Mouse (Mus musculus) layer of hippocampus, postnatal 36 days (tissue): ENCODE results near the gene Gm16867. TPM values are rescaled to one million over a fixed set of nuclear protein-coding genes. Genes with fewer than 3 reads are reported as not detected.
"Not testable (repeated sequence)": the region's sequence is repeated elsewhere in the genome, so short reads cannot be mapped to it uniquely, and the experiment has no call there.

ENCODE experiments used
- DNase-seq, 2 experiments: peaks; one replicate each; pipeline ENCODE4 v3.0.0; 2022
- total RNA-seq, 2 experiments: library from RNA; stranded (reverse); gene quantifications; 2 replicates each; pipeline ENCODE4 v1.2.3; 2021

Gm16867 gene
- total RNA-seq, 2 experiments from 2014 or later: 4.3 to 5.1 TPM

DNA sequence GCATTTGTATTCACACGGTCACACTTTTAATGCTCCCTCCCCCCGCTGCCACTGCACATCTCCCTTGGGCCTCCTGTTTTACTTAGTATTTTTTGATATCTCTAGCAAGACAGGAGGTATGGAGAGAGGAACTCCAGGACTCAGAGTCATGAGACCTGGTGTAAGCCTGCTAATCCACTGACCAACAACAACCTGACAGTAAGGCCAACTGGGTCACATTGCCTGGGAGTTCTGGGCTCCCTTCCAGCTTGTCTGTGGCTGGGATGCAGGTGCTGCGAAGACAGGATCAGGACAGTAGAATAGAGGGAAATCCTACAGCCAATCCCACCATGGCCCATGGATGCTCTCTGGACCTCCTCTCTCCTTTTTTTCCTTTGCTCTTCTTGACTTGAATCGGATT is 38.7 kb downstream of the Gm16867 start:
- DNase-seq: not testable (repeated sequence)

DNA sequence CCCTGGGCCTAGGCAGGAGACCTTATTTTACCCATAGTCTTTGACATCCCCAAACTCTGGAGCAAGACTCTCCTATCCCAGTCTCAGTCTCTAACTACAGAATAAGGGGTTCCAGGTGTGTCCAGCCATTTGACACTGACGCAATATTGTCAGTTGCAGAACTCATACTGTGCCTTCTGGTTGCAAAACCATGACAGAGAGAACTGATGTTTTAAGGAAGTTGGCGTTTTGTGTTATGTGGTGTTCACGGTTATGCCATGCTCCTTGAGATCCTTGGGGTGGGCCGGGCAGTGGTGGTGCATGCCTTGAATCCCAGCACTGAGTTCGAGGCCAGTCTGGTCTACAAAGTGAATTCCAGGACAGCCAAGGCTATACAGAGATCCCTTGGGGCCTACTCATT is 45.5 kb downstream of the Gm16867 start:
- DNase-seq: not testable (repeated sequence)

DNA sequence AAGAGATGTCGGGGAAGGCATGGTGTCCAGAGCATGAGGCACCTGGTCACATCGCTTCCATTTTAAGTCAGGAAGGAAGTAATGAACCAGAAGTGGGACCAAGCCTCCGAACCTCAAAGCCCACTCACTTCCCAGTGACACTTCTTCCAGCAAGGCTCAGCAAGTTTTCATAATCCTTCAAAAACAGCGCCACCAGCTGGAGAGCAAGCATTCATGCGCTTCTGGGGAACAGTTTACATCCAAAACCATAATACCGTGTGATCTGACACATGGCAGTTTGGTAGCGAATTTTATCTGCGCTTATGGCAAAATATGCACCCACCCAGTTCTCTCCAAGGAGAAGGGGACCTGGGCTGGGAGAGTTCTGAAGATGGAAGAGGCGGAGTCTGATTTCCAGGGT is 48.5 kb downstream of the Gm16867 start:
- not testable (repeated sequence) for DNase-seq

DNA sequence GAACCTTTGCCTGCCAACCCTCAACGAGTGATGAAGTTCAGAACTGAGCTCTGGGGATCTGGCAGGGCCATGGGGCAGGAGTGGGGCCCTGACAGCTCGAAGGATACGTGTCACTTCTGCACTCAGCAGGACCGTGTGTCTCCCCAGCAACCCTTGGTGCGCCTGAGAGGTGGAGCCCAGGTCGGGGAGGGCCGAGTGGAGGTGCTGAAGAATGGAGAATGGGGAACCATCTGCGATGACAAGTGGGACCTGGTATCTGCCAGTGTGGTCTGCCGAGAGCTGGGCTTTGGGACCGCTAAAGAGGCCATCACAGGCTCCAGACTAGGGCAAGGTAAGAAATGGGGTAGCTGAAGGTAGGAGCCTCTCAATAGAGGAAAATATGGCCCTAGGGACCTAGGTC is 54.3 kb downstream of the Gm16867 start:
- DNase-seq: not testable (repeated sequence)

DNA sequence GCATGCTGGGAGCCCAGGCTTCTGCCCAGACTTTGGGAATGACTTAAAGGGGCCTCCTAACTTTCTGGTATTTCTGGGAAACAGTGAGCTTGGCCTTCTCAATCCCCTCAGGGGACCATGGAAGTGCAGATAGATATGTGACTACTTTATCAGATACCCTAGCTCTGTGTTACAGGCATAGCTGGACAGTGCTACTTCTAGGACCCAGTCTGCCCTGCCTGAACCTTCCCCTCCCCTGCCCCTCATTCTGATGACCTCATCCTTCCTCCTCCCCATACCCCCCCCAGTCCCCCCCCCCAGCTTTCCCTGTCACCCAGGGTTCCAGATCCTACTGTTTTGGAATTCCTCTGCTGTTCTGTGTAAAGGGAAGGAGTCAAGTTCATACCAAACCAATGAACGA is 56.2 kb downstream of the Gm16867 start:
- DNase-seq: not testable (repeated sequence)

DNA sequence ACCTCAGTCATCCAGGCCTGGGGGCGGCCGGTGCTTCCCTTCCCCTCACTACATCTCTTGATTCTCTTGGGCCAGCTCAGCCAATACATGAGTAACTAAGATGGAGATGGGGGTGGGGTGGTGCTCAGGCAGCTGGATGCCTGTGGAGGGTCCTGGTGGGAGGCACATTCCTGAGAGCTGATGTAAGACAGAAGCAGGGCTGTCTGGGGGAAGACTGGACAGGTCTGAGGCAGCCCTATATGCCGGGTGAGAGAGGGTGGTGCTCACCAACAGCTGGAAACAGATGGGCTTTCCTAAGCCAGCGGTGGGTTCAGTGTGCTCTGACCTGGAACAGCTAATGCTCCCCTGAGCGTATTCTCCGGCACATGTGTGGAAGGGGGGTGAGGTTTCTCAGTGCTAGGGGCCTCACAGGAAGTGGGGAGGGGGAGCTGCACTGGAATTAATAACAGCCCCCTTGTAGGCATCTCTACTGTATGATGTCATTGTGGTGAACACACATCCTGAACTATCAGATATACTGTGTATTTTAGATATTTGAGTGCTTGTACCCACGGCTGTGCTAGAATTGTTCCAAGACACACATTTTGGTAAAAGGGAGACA is 60.0 kb downstream of the Gm16867 start:
- not testable (repeated sequence) for DNase-seq

DNA sequence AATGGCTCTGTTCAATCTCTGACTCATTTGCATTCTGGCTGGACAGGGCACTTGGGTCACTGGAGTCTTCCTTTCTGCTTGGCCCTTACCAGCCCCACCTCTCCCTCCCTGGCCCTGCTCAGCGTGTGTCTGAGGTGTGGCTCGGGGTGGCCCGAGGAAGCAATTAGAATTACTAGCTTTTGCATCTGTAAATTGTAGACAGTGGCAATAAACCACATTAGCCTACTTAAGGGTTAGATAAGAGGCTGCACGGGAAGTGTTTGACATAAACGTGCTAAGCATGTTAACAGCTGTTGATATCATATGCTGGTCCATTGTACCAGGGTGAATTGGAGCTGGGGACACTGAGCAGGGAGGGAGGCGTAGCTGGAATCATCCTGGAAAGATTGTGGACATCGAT is 62.2 kb downstream of the Gm16867 start:
- not testable (repeated sequence) for DNase-seq

DNA sequence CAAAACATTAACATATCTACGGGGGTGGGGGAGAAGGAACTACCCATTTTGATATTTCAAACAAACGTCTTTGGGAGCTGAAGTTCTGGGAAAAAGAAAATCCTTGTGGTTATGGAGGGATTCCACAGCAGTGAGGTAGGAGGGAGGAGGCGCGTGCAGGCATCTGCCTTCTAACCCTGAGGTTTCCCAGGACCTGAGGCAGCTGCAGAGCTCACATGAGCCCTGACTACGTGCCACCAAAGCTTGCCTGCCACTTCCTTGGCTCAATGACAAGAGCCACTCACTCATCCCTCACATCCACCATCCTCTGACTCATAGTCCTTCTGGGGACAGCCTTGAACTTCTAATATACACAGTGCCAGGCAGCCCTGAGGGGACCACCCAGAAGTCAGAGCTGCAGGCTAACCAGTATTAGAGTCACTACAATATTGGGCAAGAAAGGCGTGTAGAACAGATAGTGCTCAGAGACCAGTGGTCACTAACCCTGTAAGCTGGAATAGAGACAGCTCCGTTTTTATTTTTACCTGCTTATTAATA is 64.4 kb downstream of the Gm16867 start:
- not testable (repeated sequence) for DNase-seq

DNA sequence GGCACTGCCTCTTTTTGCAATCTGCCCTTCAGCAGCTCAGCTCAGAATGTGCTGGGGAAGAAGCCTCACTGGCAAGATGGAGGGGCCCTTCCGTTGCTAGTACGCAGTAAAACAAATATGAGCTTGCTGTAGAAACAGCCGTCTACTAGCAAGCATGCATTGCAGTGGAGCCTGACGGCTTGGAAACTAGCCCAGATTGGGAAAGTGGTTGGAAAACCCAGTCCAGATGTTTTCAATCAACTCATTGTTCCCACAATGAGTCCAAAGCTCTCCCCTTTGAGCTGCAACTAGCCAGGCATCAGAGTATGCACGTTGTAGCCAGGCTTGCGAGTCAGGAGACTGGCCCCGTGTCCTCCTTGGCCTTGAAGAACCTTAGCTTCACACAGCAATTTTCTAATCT is 82.2 kb downstream of the Gm16867 start:
- not testable (repeated sequence) for DNase-seq

DNA sequence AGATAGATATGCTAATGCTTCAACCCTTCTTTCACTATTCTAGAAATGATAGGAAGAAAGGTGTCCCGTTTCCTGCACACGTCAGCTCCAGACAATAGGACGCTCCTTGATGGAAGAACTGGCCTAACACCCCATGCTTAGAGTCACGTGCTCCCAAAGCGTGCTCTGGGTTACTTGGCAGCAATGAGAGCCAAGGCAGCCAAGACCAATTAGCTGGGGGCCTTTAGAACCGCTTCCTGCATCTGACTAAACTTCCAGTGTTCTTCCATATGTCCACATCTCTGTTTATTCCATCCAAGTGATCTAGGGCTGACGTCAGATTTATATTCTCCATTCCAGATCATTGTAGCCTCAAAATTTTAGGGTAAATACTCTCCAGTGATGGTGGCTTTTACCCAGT is 85.6 kb downstream of the Gm16867 start:
- not testable (repeated sequence) for DNase-seq

Other genes with a start within 250 kb of the Gm16867 start
- not detected for gene Synb, start 209.1 kb downstream of the Gm16867 start, total RNA-seq
- gene Gm27179, start 9.2 kb upstream of the Gm16867 start, total RNA-seq: not detected
- 10 to 100 TPM; 31.6 to 31.9 TPM for gene Entpd4b, start 52.1 kb upstream of the Gm16867 start, total RNA-seq